ENCODE assay signal across 20 mouse cellular contexts in genomic region chr2:33617670-33618069, GRCm38 (mm10). TPM values are rescaled to one million over a fixed set of nuclear protein-coding genes. Genes with fewer than 3 reads are reported as not detected.
DNase-seq lines count a peak whose midpoint lies in the region; ATAC-seq lines count a peak whose summit lies in the region.
"Had no signal": no experiment of that assay in that cellular context is flagged by ENCODE, and none has a peak within 500 bp of the region (broad histone marks: within the 10 kb centered on the region; RNA-seq: fewer than 3 reads in every experiment).

No protein-coding gene starts in this region.

- H3K9me3 ChIP-seq in lung, embryonic 16.5 days (ENCODE audit: control insufficient read depth, low read length) = no peaks in the 10 kb centered on the region
- H3K9me3 ChIP-seq in hindbrain, embryonic 15.5 days = no peaks in the 10 kb centered on the region
- H3K9me3 ChIP-seq in midbrain, embryonic 15.5 days = no peaks in the 10 kb centered on the region
- H3K9me3 ChIP-seq: embryonic facial prominence, embryonic 13.5 days; heart, embryonic 13.5 days had no signal

- ATAC-seq in lung, embryonic 16.5 days (ENCODE audit: low read depth) = 0 out of 2 replicates have a peak, but pooled peaks have one; percentile 10
- peak; percentile 42; the same call in 1 of the 2 replicates for ATAC-seq in hindbrain, embryonic 15.5 days (ENCODE audit: low FRiP score, low read depth)
- ATAC-seq in midbrain, embryonic 15.5 days (replicated peaks) = no peak; the same call in 1 of the 2 replicates
- ATAC-seq in monocyte, adult 5-6 weeks (replicated peaks; ENCODE audit: insufficient number of reproducible peaks, low FRiP score, low TSS enrichment, poor library complexity, severe bottlenecking) = no peak

- DNase-seq in cerebellum, postnatal 10 days = peak; percentile 39 to 57
- no peak for DNase-seq in cerebellum, postnatal 36 days
- DNase-seq in lung, postnatal 36 days = no peak
- no peak for DNase-seq in cerebellum, postnatal 25 days
- DNase-seq: adrenal gland, postnatal 36 days; gastrocnemius, postnatal 36 days; kidney, adult 2 months; kidney, postnatal 36 days; lung, adult 18-20 months; thymus, adult 18-20 months had no signal

- H3K4me3 ChIP-seq in lung, embryonic 16.5 days (ENCODE audit: low read length) = no peak overlapping the region
- H3K4me3 ChIP-seq in hindbrain, embryonic 15.5 days = no peak overlapping the region
- no peak overlapping the region for H3K4me3 ChIP-seq in midbrain, embryonic 15.5 days
- H3K4me3 ChIP-seq: myocyte had no signal

- no peak overlapping the region for H3K27ac ChIP-seq in lung, embryonic 16.5 days (ENCODE audit: low read length)
- H3K27ac ChIP-seq in hindbrain, embryonic 15.5 days (replicated peaks) = peak overlapping the region; percentile 93
- H3K27ac ChIP-seq in midbrain, embryonic 15.5 days = peak overlapping the region; percentile 84; the same call in 1 of the 2 replicates
- H3K27ac ChIP-seq: embryonic facial prominence, embryonic 13.5 days; heart, embryonic 13.5 days; macrophage had no signal

- H3K4me2 ChIP-seq in lung, embryonic 16.5 days (ENCODE audit: low read depth, low read length) = no peak overlapping the region
- peak overlapping the region; percentile 79 for H3K4me2 ChIP-seq in hindbrain, embryonic 15.5 days
- H3K4me2 ChIP-seq in midbrain, embryonic 15.5 days = no peak overlapping the region

- peaks cover 7% of the 10 kb centered on the region for H3K4me1 ChIP-seq in lung, embryonic 16.5 days (replicated peaks; ENCODE audit: control insufficient read depth, insufficient read depth, low read length)
- H3K4me1 ChIP-seq in hindbrain, embryonic 15.5 days (replicated peaks) = peaks cover 45% of the 10 kb centered on the region
- H3K4me1 ChIP-seq in midbrain, embryonic 15.5 days = peaks cover 31% of the 10 kb centered on the region

- WGBS in lung, embryonic 16.5 days = 65% methylated on average over 8 of the region's 9 CpGs
- WGBS in hindbrain, embryonic 15.5 days = 50% methylated on average over 9 of the region's 9 CpGs
- WGBS in midbrain, embryonic 15.5 days = 65% methylated on average over 9 of the region's 9 CpGs

- H3K36me3 ChIP-seq in lung, embryonic 16.5 days (ENCODE audit: control insufficient read depth, insufficient read depth, low read length) = no peaks in the 10 kb centered on the region
- H3K36me3 ChIP-seq in hindbrain, embryonic 15.5 days = no peaks in the 10 kb centered on the region
- H3K36me3 ChIP-seq in midbrain, embryonic 15.5 days (replicated peaks) = no peaks in the 10 kb centered on the region
- H3K36me3 ChIP-seq: embryonic facial prominence, embryonic 13.5 days; heart, embryonic 13.5 days had no signal

- H3K27me3 ChIP-seq in lung, embryonic 16.5 days (ENCODE audit: control insufficient read depth, insufficient read depth, low read depth, low read length) = peaks cover 42% of the 10 kb centered on the region
- H3K27me3 ChIP-seq in hindbrain, embryonic 15.5 days = peaks cover 18% of the 10 kb centered on the region; the same call in 1 of the 2 replicates
- peaks cover 58% of the 10 kb centered on the region for H3K27me3 ChIP-seq in midbrain, embryonic 15.5 days (replicated peaks)

- H3K9ac ChIP-seq in lung, embryonic 16.5 days (ENCODE audit: low read length) = no peak overlapping the region
- no peak overlapping the region for H3K9ac ChIP-seq in hindbrain, embryonic 15.5 days
- no peak overlapping the region for H3K9ac ChIP-seq in midbrain, embryonic 15.5 days
- H3K9ac ChIP-seq: embryonic facial prominence, embryonic 13.5 days had no signal

RNA-seq across cellular contexts. Expression of gene Lmx1b, which starts 22.6 kb away (rescaled TPM):
- polyA plus RNA-seq in lung, embryonic 16.5 days (2015; fragmentation: Nextera tagmentation; extraction: Ambion mirVana) = 0.05 TPM in 1 of 2 replicates, not detected in the other
- 4.9 and 6.2 TPM in 2 replicates for polyA plus RNA-seq in hindbrain, embryonic 15.5 days (2015; fragmentation: Nextera tagmentation; extraction: Ambion mirVana)
- polyA plus RNA-seq in midbrain, embryonic 15.5 days (2015; fragmentation: Nextera tagmentation; extraction: Ambion mirVana) = 1.5 and 1.7 TPM in 2 replicates
- not detected in 3 replicates for total RNA-seq in monocyte, adult 5-6 weeks (2017)
- total RNA-seq: CH12.LX; hematopoietic stem cell, adult 5-6 weeks had no signal
- polyA plus RNA-seq: heart, embryonic 13.5 days; macrophage; myocyte had no signal

Comparison
In these comparisons a context has a peak if more than half of its experiments do, and no peak if none do; other contexts are left out.
1. DNase-seq: peak in cerebellum, postnatal 10 days (2 of 2); none in cerebellum, postnatal 36 days (0 of 2), lung, postnatal 36 days (single experiment) and cerebellum, postnatal 25 days (0 of 2).
2. ATAC-seq: peak in lung, embryonic 16.5 days (single experiment) and hindbrain, embryonic 15.5 days (single experiment); none in midbrain, embryonic 15.5 days (single experiment) and monocyte, adult 5-6 weeks (single experiment).